Mouse (Mus musculus) kidney, postnatal 25 days (tissue): ENCODE data around the gene Ptx3.
"Not testable (repeated sequence)": the region's sequence is repeated elsewhere in the genome, so short reads cannot be mapped to it uniquely, and the experiment has no call there.

Experiments
- DNase-seq, 2 experiments: peaks; one replicate each; pipeline ENCODE4 v3.0.0; 2021; ENCODE audit warnings: mixed read lengths in 2 of 2

Gene Ptx3

GRCm38 (mm10) chr3:66219655-66220191, at the start of gene Ptx3:
Gene Ptx3 (plus strand): TSS chr3:66219910.
- DNase-seq, result no peak

DNA sequence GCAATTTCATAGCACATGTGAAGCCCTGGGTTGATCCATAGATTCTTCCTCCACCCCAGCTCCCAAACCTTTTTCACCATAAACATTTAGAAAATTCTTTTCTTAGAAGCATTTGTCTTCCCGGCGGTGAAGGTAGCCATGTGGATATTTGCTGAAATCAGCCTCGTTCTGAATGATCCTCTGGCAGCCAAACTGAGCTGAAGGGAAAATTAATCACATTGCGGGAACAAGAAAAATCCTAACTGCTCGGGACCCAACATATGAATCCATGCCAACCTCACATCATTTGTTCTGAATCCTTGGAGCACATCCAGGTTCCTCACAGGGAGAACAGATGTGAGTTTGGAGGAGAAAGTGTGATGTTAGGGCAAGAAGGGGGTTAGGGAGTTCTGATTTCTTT, 46.8 kb upstream of the Ptx3 start:
- DNase-seq, result no peak

- DNase-seq, result no peak
Observed at GRCm38 (mm10) chr3:66179647-66180046, 40.1 kb upstream of the Ptx3 start.

DNA sequence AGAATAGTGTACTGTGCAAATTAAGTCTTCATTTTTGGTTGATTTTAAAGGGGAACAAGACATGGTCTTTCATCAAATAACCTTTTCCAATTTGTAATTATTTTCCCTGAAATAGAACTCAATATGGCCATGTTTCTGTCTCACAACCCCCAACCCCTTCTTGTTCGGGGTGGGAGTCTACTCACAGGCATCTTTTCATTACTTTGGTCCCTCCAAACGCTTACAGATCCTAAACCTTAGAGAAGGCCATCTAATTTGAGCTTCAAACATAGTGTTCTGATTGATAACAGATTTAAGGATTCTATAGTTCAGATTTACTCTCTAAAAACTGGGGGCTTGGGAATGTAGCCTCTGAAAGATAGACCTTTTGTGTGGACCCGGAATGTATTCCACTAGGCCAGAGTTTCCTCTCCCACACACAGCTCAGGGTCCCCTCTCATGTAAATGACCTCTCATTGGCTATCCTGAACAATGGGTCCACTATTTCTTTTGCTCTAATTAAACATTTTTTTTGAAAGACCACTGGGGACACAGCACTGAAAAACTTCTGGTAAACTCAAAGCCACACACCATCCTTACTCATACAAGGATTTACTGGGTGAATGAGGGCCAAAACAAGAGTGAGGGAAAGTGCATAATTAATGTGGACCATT, 25.7 kb upstream of the Ptx3 start:
- no peak for DNase-seq

DNA sequence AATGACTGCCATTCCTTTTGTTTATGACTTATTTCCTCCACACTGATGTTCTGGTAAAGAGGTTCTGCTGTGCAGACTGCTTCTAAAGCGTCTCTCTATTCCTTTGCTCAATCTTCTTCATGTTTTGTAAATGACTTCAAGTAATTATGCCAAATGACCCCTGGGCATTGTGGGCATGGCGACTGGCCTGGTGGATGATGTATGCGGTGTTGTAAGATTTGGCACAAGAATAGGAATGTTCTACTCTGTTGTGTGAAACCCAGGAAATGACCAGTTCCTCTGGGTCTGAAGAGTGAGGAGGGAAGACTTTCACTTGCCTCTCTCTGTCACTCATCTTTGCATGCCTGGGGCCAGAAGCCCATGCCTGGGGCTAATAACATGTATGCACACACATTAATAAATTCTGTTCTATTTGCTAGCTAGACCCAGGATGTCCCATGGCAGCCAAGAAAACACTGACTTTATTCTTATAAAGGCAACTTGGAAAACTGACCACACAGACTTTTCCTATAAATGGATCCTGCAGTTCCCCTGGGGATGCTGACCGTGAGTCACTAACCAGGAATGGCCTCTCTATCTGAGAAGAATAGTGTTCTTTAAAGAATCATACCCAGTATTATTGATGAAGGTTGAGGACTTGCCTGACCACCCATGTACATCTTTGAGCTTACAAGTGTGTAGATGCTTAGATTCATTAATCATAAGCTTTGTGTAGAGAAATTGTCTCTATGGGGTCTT, 10.7 kb upstream of the Ptx3 start:
- no peak for DNase-seq

DNA sequence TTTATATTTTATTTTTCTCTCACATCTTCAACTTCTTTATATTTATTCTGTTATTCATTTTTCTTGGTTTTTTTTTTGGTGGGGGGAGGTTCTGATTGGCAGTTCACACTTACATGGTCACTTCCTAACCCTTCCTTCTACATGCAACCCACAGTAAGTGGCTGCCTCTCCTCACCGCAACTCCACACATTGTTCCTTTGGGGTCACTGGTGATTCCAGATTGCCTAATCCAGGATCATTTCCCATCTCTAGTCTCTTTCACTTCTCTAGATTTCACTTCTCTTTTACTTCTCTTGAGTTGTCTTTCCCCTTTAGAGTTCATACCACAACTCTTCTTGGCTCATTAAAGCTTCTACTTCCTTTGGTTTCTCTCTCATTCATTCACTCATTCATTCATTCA, 6.2 kb upstream of the Ptx3 start:
- DNase-seq, result no peak

DNA sequence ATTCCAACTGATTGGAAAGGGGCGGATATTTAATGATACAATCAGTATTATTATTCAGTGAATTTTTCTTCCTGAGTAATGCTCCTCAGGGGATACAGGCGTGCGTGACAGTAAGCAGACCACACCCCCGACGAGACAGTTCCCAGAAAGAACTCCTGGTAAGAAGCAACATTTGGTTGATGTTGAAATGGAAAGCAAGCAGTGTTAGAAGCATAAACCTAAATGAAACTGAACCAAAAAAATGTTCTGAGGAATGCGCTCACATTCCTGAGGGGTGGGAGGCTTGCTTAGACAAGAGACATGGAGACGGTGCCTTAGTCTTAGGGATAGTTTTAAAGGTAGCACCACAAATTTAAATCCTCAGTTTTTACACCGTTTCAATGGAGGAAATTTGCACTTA, 4.0 kb upstream of the Ptx3 start:
- DNase-seq, result no peak

GRCm38 (mm10) chr3:66220554-66221242, 988 bp downstream of the Ptx3 start:
- DNase-seq, result peak; percentile 10 to 40

GRCm38 (mm10) chr3:66221243-66221611, 1.5 kb downstream of the Ptx3 start:
- DNase-seq, result peak; percentile 35 to 52

- DNase-seq, result no peak
Observed at GRCm38 (mm10) chr3:66224931-66225537, 5.3 kb downstream of the Ptx3 start.

GRCm38 (mm10) chr3:66236234-66236871, 16.6 kb downstream of the Ptx3 start:
- not testable (repeated sequence) for DNase-seq

- DNase-seq, result no peak
Observed at GRCm38 (mm10) chr3:66240476-66240875, 20.8 kb downstream of the Ptx3 start.

GRCm38 (mm10) chr3:66251842-66252241, 32.1 kb downstream of the Ptx3 start:
- DNase-seq, result no peak

DNA sequence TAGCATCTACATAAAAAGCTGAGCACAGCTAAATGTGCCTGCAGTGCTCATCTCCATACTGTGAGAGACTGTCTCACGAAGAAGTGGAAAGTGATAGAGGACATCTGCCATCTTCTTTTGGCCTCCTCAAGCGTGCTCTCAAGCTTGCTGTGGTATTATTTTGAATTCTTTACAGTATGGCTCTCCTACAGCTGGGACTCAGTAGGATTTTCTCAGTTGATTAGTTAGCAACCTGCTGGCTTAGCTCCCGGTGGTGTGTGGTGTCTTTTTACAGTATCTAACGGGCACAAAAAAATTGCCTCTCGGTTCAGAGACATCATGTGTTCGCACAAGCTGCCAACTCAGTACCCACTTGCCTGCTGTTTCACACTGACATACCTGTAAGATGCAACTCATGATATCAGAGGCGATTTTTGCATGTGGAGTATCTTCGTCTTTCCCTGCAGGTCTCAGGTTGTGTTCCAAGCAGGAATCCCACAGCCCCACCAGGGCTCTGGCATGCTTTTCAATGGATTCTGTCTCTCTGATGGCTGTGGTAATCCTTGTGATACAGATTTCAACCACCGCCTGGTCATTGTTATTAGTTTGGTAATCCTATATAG, 34.9 kb downstream of the Ptx3 start:
- DNase-seq, result no peak

DNA sequence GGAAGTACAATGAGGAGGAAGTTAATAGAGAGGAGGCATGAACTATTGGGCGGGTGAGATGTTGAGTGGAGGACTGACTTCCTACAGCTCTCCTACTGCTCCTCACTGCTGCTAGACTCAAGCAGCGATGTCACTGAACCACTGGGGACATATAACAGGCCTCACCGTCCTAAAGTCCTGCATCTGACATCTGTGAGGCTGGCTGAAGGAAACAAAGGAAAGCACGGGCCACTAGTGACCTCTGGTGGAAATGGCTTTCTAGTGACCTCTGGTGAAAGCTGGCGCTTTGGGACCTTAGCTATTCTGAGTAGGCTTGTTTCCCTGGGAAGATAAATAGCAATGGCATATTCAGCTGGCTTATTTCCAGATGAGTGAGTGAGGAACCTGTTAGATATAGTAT, 42.6 kb downstream of the Ptx3 start:
- DNase-seq, result peak in 1 of 2 experiments; percentile 15

GRCm38 (mm10) chr3:66263270-66263669, 43.6 kb downstream of the Ptx3 start:
- DNase-seq, result no peak
